Mouse (Mus musculus) effector memory CD4-positive, alpha-beta T cell, adult 7 months (primary cell): ENCODE results near the gene Pcdh19. TPM values are rescaled to one million over a fixed set of nuclear protein-coding genes. Genes with fewer than 3 reads are reported as not detected.

Experiments
- polyA plus RNA-seq: library from polyadenylated mRNA; unstranded; fragments of 100-300 nt; shearing (Covaris generic); gene quantifications from one replicate; pipeline ENCODE4 v1.2.1, GENCODE M21; 2017

Pcdh19 gene
- not detected for polyA plus RNA-seq

GRCm38 (mm10) chrX:133688840-133689239, at the start of gene Pcdh19:
Pcdh19 (minus strand) TSS chrX:133688987.

Other genes with a start within 250 kb of the Pcdh19 start
- gene Tnmd, start 162.0 kb upstream of the Pcdh19 start, polyA plus RNA-seq: not detected
- 1.9 TPM for gene Tspan6, start 209.4 kb upstream of the Pcdh19 start, polyA plus RNA-seq
- gene Srpx2, start 219.4 kb upstream of the Pcdh19 start, polyA plus RNA-seq: not detected